Mouse (Mus musculus): ENCODE measurements around the gene Psmd14.

- TF ChIP-seq CTCF (IDR thresholded peaks at IDR 0.05; ENCODE audit: control insufficient read depth, insufficient read depth, low read length) (no peak), POLR2A (IDR thresholded peaks at IDR 0.05; ENCODE audit: borderline replicate concordance, control insufficient read depth, low read depth, low read length) (no peak)
These were observed 21.4 kb downstream of the Psmd14 start for GRCm38 (mm10) chr2:61732802-61733486.

All from bone marrow, adult 2 months (tissue).